Mouse (Mus musculus) lung, postnatal 0 days (tissue): ENCODE results near the gene Pusl1.

Experiments
- CTCF ChIP-seq: IDR thresholded peaks from 2 replicates; pipeline ENCODE4 v1.5.1; 2016; ENCODE audit warnings: antibody characterized with exemption, mild to moderate bottlenecking
- EP300 ChIP-seq: IDR thresholded peaks from 2 replicates; pipeline ENCODE4 v1.6.1; 2016; ENCODE audit warnings: antibody characterized with exemption, mild to moderate bottlenecking, control low read depth

DNA sequence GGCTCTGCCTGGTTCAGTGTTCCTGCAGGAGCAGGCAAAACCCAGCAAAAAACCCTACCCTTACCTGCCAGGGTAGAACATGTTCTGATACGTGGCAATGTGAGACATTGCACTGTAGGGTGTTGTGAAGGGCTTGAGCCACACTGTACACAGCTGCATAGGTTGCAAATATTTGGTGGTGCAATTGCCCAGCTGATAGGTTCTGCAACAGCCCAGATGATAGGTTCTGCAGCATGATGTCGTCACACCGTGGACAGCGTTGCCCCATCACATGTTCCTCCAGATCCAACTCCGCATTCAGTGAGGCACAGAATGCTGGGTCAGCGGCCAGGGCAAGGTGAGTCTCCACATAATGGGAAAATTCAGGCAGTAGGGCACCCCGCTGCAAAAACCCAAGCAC lies 29.8 kb downstream of the Pusl1 start:
- TF ChIP-seq CTCF (no peak), EP300 (no peak)
